Mouse (Mus musculus) v-Abl transformed pro-B cells (cell line): ENCODE measurements around the gene Exd2.

Experiments used
- in situ Hi-C, 2 experiments: fragments of 400-800 bp; cut with MboI; formaldehyde crosslinking; loops; one replicate each; pipeline ENCODE4 v1.15.1; 2025; ENCODE audit not compliant: unreplicated experiment in 2 of 2

The Exd2 gene

DNA sequence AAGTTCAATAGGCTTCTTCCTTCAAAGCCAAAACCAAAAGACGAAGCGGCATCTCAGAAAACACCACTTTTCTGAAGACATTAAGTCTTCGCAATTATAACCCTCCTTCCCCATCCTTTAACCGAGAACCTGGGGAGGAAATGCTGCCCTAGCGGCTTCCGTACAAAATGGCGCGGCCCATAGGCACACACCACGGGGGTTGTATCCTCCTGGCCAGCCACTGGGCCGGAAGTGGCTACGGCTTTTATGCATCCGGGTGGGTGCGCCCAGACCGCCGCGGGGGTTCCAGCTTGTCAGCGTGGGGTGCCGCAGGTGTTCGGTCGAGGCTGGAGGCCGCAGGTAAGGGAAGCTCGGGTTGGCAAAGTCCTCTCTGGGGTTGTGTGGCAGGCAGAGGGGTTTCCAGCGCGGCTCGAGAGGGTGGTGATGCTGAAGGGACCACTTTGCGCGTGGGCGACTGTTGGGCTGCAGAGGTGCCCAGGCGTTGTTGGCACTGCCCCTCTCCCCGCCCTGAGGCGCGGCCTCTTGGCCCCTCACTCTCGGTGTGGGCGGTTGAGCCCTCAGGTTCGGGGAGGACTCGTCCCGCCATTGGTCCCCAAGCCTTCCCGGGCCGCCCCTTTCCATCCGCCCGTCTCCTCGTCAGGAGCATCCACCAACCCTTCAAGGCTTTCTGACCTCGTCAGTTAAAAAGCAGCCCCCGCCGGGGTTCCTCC lies at the start of gene Exd2:
Gene Exd2, plus strand, starts transcription at position 154 of the 710 bp plus-strand sequence.
- in situ Hi-C loops, result loop anchor here in 1 of 2 experiments (10.0 kb wide), 1 partner anchor 182 kb away; the partner anchor contains the start of genes Erh and Slc39a9

DNA sequence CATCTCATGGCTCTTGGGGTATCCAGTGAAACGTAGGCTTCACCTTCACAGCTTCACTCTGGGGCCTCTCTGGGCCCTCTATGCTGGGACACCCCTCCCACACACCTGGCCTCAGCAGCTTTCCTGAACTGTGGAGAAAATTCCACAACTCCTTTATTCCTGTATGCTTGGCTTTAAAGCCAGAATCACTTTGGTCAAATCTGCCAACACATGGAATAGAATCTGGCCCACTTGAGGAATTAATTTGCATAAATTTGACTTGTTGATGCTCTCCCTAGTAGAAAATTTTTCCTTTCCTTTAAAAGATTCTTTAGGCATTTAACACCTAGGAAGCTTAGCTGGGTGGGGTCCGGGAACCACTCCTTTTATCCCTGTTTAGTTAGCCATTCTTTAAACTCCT lies 47.8 kb upstream of the Exd2 start:
- in situ Hi-C loops, result no loop called here

DNA sequence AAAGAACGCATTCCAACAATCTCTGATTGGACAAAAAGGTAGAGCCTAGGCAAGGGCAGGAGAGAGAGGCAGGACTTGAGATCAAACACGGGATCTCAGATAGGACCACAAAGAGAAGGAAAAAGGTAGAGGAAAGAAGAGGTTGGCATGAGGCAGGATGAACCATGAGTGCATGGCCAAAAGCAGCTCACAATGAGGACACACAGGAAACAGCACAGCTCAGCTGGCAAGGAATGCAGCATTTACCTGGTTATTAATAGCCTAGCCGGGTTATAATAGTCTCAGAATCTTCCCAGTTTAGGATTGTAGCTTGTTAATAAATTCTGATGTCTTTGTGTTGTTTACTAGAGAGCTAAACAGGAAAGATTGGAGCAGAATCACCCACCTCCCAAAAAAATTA lies 35.2 kb upstream of the Exd2 start:
- in situ Hi-C loops, result no loop called here

DNA sequence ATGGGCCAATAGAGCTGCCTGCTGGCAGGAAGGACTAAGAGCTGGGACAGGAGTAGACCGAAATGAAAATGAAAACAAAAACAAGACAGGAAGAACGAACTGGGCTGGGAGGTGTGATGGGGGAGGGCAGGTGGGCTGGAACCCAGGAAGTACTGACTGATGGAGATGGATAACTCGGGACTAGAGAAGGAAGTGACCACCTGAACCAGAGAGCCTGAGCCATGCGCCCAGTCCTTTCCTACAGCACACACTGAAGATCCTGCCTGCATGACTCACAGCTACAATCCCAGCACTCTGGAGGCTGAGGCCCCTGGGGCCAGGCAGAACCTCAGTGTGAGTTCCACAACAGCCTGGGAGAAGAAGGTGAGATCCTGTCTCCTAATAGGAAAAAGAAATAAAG lies 29.6 kb upstream of the Exd2 start:
- in situ Hi-C loops, result no loop called here

DNA sequence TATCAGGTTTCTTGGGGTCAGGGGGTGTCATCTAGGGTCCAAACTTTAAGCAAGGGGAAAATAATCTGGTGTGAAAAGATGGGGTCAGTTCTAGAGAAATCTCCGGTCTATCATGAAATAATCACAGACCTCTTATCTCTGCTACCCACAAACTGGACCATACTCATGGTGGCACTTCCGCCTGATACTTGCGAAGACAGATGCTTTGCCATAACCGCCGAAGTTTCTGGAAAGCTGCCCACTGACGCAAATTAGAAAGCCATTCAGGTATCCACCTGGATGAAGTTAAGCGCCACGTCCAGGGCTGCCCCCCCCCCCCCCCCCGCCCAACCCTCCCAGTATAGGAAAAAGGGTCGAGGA lies 28.3 kb upstream of the Exd2 start:
- in situ Hi-C loops, result no loop called here

DNA sequence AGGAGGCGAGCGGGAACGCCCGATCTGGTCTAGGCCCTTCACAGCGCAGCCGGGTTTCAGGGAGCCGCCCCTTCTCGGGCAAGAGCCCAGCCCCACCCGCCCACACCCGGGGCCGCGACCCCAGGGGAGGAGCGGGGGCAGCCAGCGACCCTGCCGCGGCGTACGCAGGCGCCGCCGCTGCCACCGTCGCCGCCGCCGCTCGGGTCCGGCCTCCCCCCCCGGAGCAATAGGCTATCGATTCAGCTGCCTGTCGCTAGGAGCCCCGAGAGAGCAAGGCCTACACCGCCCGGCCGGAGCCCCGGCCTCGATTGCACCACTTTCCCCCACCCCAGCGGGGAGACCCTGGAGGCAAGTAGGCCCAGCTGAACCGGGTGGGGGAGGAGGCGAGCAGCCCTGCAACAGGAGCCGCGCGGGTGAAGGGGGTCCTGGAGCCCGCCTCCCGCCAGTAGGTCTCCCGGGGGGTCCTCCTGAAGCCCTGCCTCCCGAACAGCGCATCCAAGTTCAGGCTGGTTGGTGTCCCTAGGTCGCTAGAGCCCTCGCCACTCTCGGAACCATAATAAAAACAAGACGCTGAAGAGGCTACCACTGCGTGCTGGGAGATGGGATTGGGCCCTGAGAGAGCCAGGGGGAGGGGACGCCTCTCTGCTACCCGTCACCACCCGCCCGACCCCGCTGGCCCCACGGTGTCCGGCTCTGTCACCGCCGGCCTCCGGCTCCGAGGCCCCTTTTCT lies 27.8 kb upstream of the Exd2 start:
- in situ Hi-C loops, result no loop called here

DNA sequence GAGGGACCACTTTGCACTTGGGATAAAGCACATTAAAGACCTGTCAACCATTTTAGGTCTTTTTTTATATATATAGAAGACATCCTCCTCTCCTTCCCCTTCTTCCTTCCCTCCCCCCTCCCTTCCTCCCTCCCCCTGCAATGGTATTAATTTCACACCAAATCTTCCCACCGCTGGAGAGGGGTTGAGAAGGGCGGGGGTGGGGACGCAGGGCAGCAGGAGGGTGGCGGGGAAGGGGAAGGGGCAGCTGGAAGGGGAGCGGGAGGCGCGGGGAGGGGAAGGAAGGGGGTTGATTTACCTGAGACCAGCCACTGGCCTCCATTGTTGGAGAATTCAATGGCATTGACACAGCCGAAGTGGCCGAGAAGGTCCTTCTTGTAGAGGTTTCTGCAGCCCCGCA lies 27.0 kb upstream of the Exd2 start:
- in situ Hi-C loops, result no loop called here

DNA sequence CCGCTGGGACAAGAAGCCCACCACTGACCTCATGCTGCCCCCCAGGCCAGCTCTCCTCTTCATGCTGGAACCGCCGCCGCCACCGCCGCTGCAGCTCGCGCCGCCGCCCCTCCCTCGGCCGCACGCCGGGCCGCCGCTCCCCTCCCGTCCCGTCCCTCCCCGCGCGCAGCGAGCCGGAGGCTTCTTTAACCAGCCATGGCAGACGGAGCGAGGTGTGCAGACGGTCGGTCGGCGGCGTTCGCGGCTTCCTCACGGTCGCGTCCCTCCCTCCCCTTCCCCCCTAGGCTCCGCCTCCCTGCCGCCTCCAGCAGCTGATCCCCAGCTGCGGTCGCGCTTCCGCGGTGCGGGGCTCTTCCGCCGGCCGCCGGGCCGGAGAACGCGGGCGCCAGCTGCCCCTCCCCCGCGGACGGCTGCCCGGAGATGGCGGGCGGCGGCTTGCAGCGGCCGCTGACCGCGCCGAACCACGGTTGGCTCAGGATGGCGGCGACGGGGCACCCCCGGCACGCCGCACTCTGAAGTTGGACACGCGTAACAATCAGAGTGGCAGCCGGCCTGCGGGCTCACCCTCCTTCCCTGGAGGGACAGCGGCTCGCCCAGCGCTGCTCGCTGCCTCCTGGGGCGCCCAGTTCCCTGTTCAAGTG lies 26.4 kb upstream of the Exd2 start, which contains the start of gene Dcaf5:
Gene Dcaf5, minus strand, starts transcription at position 266 of the 641 bp plus-strand sequence.
- in situ Hi-C loops, result no loop called here

DNA sequence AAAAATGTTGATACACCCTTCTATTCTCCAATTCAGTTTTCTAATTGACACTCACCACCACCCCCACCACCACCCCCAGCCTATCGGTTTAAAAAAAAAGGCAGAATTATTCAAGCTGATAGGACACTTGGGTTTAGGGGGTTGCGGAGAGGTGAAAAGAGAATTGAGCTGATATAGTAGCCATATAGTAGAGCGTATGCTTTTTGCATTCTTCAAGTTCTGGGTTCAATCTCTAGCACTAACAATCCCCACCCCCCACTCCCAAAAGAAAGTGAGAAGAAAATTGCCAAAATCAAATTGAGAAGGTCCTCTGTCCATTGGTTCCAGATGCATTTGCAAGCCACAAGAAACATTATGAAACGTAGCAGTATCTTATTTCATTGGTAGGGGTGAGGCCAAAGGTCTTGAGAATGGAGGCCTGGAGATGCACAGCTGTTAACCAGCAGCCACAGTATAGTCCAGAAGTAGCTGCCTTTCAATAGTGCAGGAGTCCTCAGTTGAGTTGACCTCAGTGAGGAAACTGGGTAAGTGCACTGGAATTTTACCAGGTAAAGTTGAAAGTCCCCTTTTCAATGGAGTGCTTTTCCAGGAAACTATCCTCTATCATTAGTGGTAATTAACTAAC lies 25.7 kb upstream of the Exd2 start:
- in situ Hi-C loops, result no loop called here

DNA sequence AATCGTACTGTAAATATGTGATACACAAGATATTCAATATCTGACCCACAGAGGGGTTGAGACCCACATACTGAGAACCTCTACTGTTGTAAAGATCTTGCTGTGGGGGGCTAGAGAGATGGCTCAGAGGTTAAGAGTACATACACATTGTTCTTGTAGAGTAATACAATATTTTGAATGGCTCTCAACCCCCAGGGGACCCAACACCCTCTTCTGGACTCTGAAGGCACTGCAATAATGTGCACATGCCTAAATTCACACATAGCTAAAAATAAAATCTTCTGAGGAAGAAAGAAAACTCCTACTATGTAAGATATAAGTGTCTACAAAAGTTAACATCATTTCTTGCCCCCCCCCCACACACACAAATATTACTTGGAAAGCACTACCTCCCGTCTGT lies 21.9 kb upstream of the Exd2 start:
- in situ Hi-C loops, result no loop called here

DNA sequence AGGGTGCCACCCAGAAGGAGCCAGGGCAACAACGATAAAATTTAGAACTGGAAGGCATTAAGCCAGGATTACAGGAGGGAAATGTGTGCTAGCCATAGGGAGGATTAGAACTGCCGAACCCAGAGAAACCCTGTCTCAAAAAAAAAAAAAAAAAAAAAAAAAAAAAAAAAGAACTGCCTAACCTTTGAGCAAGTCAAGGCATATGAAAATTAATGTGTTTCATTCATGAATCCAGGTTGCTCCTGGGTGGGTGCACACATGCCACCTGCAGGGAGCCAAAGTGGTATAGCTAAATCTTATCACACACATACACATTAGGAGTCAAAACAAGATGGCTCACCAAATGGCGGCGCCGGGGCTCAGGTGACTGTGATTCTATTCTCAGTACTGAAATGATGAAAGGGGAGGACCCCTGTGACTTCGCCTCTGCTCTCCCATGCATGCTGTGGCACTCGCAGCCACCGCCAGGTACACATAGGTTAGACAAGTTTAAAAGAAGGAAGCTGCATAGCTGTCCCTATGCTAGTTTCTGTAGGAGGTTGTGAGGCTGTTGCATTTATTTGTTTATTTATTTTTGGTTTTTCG lies 18.3 kb upstream of the Exd2 start:
- in situ Hi-C loops, result no loop called here

DNA sequence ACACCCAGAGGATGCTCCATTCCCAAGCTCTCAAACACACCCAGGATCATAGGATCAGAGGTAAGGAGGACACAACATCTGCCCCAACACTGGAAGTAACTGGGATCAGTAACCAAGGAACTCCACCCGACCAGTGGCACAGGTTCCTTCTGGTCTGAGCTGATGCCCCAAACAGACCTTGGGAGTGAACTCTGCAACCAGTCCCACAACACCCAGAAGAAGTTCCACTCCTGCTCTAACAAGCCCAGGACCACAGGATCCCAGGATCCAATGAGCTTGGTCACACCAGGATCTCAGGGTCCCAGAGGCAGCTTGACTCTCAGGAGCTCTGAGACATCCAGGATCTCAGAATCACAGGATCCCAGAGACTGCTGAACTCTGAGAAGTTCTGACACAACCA lies 9.4 kb upstream of the Exd2 start:
- in situ Hi-C loops, result no loop called here

DNA sequence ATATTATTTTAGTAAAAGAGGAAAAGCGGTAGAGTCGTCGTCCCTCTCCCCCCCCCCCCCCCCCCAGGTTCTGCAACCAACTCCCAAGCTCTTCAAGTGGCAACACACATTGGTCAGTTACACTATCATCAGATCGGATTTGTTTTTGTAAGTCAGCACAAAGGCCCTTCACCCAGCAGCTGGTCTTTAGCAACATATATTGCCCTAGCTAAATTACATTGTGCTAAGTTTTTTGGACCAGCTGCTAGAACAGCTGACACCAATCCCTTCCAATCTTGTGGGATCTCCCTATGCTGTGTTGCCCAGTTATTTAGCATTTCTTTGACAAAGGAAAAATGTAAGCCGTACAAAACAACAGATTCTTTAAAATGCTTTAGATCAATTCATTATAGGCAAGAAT lies 4.9 kb upstream of the Exd2 start:
- in situ Hi-C loops, result no loop called here

DNA sequence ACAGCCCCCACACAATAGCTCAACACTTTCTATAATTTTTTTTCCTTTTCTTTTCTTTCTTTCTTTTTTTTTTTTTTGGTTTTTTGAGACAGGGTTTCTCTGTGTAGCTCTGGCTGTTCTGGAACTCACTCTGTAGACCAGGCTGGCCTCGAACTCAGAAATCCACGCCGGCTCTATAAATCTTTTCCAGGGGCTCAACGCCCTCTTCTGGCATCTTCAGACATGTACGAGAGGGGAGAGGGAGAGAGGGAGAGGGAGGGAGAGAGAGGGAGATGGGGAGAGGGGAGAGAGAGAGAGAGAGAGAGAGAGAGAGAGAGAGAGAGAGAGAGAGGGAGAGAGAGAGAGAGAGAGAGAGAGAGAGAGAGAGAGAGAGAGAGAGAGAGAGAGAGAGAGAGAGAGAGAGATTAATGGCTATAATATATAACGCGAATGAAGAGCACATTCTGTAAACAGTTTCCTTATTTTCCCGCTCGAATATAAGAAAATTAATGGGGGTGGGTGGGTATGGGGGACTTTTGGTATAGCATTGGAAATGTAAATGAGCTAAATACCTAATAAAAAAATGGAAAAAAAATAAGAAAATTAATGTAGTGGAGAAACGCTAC lies 501 bp upstream of the Exd2 start:
- in situ Hi-C loops, result loop anchor here in 1 of 2 experiments (10.0 kb wide), 1 partner anchor 182 kb away; the partner anchor contains the start of genes Erh and Slc39a9

DNA sequence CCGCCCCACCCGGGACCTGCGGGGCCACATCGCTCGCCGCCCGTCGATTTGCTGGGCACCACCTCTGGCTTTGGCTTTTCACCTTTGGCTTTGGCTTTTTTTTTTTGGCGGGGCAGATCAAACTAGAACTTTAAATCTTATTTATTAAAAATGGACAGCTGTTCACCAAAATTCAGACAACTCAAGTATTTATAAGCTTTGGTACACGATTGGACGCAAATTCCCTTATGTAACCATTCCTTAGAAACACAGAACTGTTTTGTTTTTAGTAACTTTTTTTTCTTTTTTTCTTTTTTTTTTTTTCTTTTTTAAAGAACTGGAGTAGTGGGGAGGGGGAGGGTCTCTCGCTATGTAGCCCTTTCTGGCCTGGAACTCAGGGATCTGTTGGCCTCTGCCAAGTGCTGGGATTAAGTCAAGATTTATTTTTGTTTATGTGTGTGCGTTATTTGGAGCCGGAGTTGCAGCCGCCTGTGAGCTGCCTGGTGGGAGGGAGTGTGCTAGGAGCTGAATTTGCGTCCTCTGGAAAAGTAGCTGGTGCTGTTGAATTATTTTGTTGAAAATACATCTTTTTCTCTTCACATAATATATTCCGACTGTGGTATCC lies 873 bp downstream of the Exd2 start:
- in situ Hi-C loops, result loop anchor here in 1 of 2 experiments (10.0 kb wide), 1 partner anchor 181 kb away; the partner anchor contains the start of genes Erh and Slc39a9

DNA sequence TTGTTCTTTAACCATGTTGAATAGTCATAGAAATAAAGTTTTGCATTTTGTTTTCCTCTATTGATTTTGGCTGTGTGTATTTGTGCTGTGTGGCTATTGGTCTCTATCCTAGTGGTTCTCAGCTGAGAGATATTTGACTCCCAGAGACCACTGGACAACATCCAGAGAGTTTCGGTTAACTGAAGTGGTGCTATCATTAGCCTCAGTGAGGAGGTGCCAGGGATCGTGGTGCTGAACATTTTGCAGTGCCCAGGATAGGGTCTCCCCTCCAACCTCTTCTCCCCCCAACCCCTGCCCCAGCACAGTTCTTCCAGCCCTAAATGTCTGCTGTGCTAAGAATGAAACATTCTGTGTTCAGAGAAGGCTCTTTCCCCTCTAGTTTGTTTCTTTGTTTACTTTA lies 7.3 kb downstream of the Exd2 start:
- in situ Hi-C loops, result no loop called here

DNA sequence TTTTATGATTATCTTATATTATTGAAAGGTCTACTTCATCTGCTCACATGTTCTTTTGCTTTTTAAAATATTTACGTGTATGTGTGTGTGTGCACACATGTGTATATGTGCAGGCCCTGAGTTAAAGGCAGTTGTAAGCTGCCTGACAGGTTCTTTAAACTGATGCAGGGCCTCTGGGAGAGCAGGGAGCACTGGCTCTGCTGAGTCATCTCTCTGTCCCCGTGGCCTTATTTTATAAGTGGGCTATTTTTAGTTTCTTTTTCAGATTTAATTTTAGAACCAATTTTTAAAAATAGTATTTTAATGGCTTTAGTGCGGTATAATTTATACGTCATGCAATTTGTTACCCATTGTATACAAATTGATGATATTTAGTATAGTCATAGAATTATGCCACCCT lies 9.0 kb downstream of the Exd2 start:
- in situ Hi-C loops, result no loop called here

DNA sequence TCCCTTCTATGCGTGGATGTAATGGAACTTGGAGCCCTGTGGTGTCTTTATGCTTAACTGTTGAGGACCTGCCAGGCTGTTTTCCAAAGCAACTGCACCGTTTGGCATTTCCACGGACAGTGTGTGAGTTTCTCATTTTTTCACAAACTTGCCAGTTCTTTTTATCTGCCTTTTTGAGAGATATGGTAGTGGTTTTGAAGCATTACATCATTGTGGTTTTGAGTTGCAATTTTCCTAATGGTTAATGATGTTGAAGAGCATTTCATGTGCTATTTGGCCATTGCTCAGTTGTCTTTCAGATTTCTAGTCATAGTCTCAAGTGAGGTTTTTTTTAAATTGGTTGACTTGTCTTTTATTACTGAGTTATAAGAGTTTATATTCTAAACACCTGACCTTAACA lies 10.8 kb downstream of the Exd2 start:
- in situ Hi-C loops, result no loop called here

DNA sequence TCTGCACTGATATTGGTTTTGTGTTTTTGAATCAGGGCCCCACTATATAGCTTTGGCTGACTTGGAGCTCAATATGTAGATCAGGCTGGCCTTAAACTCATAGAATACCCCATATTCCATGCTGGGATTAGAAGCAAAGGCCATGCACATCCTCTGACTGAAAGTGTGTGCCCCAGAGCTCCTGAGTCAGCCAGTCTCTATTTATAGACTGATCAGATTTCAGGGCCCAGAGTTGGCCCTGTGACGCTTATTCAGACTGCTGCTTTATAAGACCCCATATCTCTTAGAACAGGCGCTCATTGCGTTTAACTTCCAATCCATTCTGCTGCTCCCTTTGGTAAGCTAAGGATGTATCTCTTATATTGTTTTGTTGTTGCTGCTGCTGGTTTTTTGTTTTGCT lies 17.1 kb downstream of the Exd2 start:
- in situ Hi-C loops, result no loop called here

DNA sequence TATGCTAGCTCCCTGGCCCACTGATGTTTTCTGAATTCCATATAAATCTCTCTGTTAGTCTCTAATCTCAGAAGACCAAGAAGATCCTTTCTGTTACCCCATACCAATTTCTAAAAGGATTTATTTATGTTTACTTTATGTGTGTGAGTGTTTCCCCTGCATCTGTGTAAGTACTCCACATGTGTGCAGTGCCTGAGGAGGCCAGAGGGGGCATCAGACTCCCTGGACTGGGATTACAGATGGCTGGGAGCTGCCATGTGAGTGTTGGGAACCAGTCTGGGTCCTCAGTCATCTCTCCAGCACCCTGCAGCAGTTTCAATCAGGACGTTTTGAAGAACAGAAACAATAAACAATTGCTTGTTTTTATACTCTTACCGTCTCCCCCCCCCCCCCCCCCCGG lies 20.5 kb downstream of the Exd2 start:
- in situ Hi-C loops, result no loop called here
